Mouse (Mus musculus): ENCODE results near the gene Trip4. TPM values are rescaled to one million over a fixed set of nuclear protein-coding genes. Genes with fewer than 3 reads are reported as not detected.

Gene Trip4
- polyA plus RNA-seq, 1 experiment from 2014 or later, result 17.6 TPM

GRCm38 (mm10) chr9:65812841-65813240, 95.8 kb downstream of the Trip4 start:
- Histone ChIP-seq H3K4me3 (ENCODE audit: low read depth, low read length) (no peak overlapping the region), H3K4me1 (ENCODE audit: insufficient read depth, low read depth, low read length) (peaks cover 8% of the 10 kb centered on the region; the same call in 1 of the 2 replicates), H3K36me3 (ENCODE audit: insufficient read depth, low read length) (no peaks in the 10 kb centered on the region), H3K27ac (ENCODE audit: low read length) (peak overlapping the region; percentile 47; the same call in 1 of the 2 replicates), H3K27me3 (replicated peaks; ENCODE audit: insufficient read depth, low read length) (no peaks in the 10 kb centered on the region), H3K9me3 (ENCODE audit: low read length) (no peaks in the 10 kb centered on the region), H3K4me2 (replicated peaks; ENCODE audit: low read depth, low read length) (no peak overlapping the region), H3K9ac (replicated peaks; ENCODE audit: low read depth) (no peak overlapping the region)
- DNase-seq (ENCODE audit: low spot score) (peak; percentile 55), ATAC-seq (peak; percentile 60)
- no peak for TF ChIP-seq CTCF (IDR thresholded peaks at IDR 0.05)
- no peak for TF ChIP-seq EP300 (IDR thresholded peaks at IDR 0.05)
- WGBS, result 33% methylated on average over 2 of the region's 2 CpGs

- 90% methylated on average over 1 of the region's 1 CpGs for WGBS
- Histone ChIP-seq H3K4me3 (ENCODE audit: low read depth, low read length) (no peak overlapping the region), H3K4me1 (ENCODE audit: insufficient read depth, low read depth, low read length) (peaks cover 8% of the 10 kb centered on the region; the same call in 1 of the 2 replicates), H3K27ac (ENCODE audit: low read length) (no peak overlapping the region), H3K9ac (replicated peaks; ENCODE audit: low read depth) (no peak overlapping the region), H3K4me2 (replicated peaks; ENCODE audit: low read depth, low read length) (no peak overlapping the region), H3K36me3 (ENCODE audit: insufficient read depth, low read length) (no peaks in the 10 kb centered on the region), H3K27me3 (replicated peaks; ENCODE audit: insufficient read depth, low read length) (no peaks in the 10 kb centered on the region), H3K9me3 (ENCODE audit: low read length) (no peaks in the 10 kb centered on the region)
- ATAC-seq (no peak), DNase-seq (ENCODE audit: low spot score) (no peak)
- TF ChIP-seq CTCF (IDR thresholded peaks at IDR 0.05) (no peak), EP300 (IDR thresholded peaks at IDR 0.05) (no peak)
Observed at GRCm38 (mm10) chr9:65811784-65812183, 96.8 kb downstream of the Trip4 start.

- no peaks in the 10 kb centered on the region for H3K27me3 ChIP-seq (replicated peaks; ENCODE audit: insufficient read depth, low read length)
- TF ChIP-seq EP300 (IDR thresholded peaks at IDR 0.05) (no peak), CTCF (IDR thresholded peaks at IDR 0.05) (no peak)
- no peak overlapping the region for H3K4me2 ChIP-seq (replicated peaks; ENCODE audit: low read depth, low read length)
- H3K27ac ChIP-seq (ENCODE audit: low read length), result no peak overlapping the region
- no peaks in the 10 kb centered on the region for H3K9me3 ChIP-seq (ENCODE audit: low read length)
- H3K36me3 ChIP-seq (ENCODE audit: insufficient read depth, low read length), result no peaks in the 10 kb centered on the region
- ATAC-seq (no peak), DNase-seq (ENCODE audit: low spot score) (no peak)
- peaks cover 4% of the 10 kb centered on the region; the same call in 1 of the 2 replicates for H3K4me1 ChIP-seq (ENCODE audit: insufficient read depth, low read depth, low read length)
- no peak overlapping the region for H3K4me3 ChIP-seq (ENCODE audit: low read depth, low read length)
- H3K9ac ChIP-seq (replicated peaks; ENCODE audit: low read depth), result no peak overlapping the region
- 67% methylated on average over 1 of the region's 1 CpGs for WGBS
Observed at GRCm38 (mm10) chr9:65807818-65808217, 100.8 kb downstream of the Trip4 start.

- Histone ChIP-seq H3K27ac (ENCODE audit: low read length) (no peak overlapping the region), H3K9me3 (ENCODE audit: low read length) (no peaks in the 10 kb centered on the region), H3K4me2 (replicated peaks; ENCODE audit: low read depth, low read length) (no peak overlapping the region), H3K4me1 (ENCODE audit: insufficient read depth, low read depth, low read length) (no peaks in the 10 kb centered on the region), H3K27me3 (replicated peaks; ENCODE audit: insufficient read depth, low read length) (no peaks in the 10 kb centered on the region), H3K9ac (replicated peaks; ENCODE audit: low read depth) (no peak overlapping the region), H3K36me3 (ENCODE audit: insufficient read depth, low read length) (no peaks in the 10 kb centered on the region), H3K4me3 (ENCODE audit: low read depth, low read length) (no peak overlapping the region)
- DNase-seq (ENCODE audit: low spot score) (no peak), ATAC-seq (no peak)
- WGBS, result 70% methylated on average over 5 of the region's 5 CpGs
- TF ChIP-seq CTCF (IDR thresholded peaks at IDR 0.05) (no peak), EP300 (IDR thresholded peaks at IDR 0.05) (no peak)
Observed at GRCm38 (mm10) chr9:65807251-65807650, 101.3 kb downstream of the Trip4 start.

GRCm38 (mm10) chr9:65799770-65800169, 108.8 kb downstream of the Trip4 start:
- DNase-seq (ENCODE audit: low spot score) (no peak), ATAC-seq (no peak)
- H3K4me2 ChIP-seq (replicated peaks; ENCODE audit: low read depth, low read length), result no peak overlapping the region
- TF ChIP-seq EP300 (IDR thresholded peaks at IDR 0.05) (no peak), CTCF (IDR thresholded peaks at IDR 0.05) (no peak)
- no peak overlapping the region for H3K27ac ChIP-seq (ENCODE audit: low read length)
- H3K4me1 ChIP-seq (ENCODE audit: insufficient read depth, low read depth, low read length), result no peaks in the 10 kb centered on the region
- 78% methylated on average over 4 of the region's 4 CpGs for WGBS
- no peaks in the 10 kb centered on the region for H3K9me3 ChIP-seq (ENCODE audit: low read length)
- H3K9ac ChIP-seq (replicated peaks; ENCODE audit: low read depth), result no peak overlapping the region
- no peaks in the 10 kb centered on the region for H3K27me3 ChIP-seq (replicated peaks; ENCODE audit: insufficient read depth, low read length)
- H3K4me3 ChIP-seq (ENCODE audit: low read depth, low read length), result no peak overlapping the region
- H3K36me3 ChIP-seq (ENCODE audit: insufficient read depth, low read length), result no peaks in the 10 kb centered on the region

- H3K4me2 ChIP-seq (replicated peaks; ENCODE audit: low read depth, low read length), result no peak overlapping the region
- H3K36me3 ChIP-seq (ENCODE audit: insufficient read depth, low read length), result no peaks in the 10 kb centered on the region
- TF ChIP-seq EP300 (IDR thresholded peaks at IDR 0.05) (no peak), CTCF (IDR thresholded peaks at IDR 0.05) (no peak)
- H3K27ac ChIP-seq (ENCODE audit: low read length), result no peak overlapping the region
- H3K4me3 ChIP-seq (ENCODE audit: low read depth, low read length), result no peak overlapping the region
- no peak for DNase-seq (ENCODE audit: low spot score)
- no peak for ATAC-seq
- H3K9ac ChIP-seq (replicated peaks; ENCODE audit: low read depth), result no peak overlapping the region
- H3K4me1 ChIP-seq (ENCODE audit: insufficient read depth, low read depth, low read length), result peaks cover 9% of the 10 kb centered on the region; the same call in 1 of the 2 replicates
- no peaks in the 10 kb centered on the region for H3K9me3 ChIP-seq (ENCODE audit: low read length)
- 83% methylated on average over 2 of the region's 2 CpGs for WGBS
- H3K27me3 ChIP-seq (replicated peaks; ENCODE audit: insufficient read depth, low read length), result no peaks in the 10 kb centered on the region
Observed at GRCm38 (mm10) chr9:65795651-65796050, 112.9 kb downstream of the Trip4 start.

GRCm38 (mm10) chr9:65794313-65794712, 114.3 kb downstream of the Trip4 start:
- no peak overlapping the region for H3K4me3 ChIP-seq (ENCODE audit: low read depth, low read length)
- no peak overlapping the region for H3K27ac ChIP-seq (ENCODE audit: low read length)
- H3K4me2 ChIP-seq (replicated peaks; ENCODE audit: low read depth, low read length), result no peak overlapping the region
- no peaks in the 10 kb centered on the region for H3K9me3 ChIP-seq (ENCODE audit: low read length)
- no peak for DNase-seq (ENCODE audit: low spot score)
- no peaks in the 10 kb centered on the region for H3K27me3 ChIP-seq (replicated peaks; ENCODE audit: insufficient read depth, low read length)
- no peak for ATAC-seq
- peaks cover 14% of the 10 kb centered on the region; the same call in 1 of the 2 replicates for H3K4me1 ChIP-seq (ENCODE audit: insufficient read depth, low read depth, low read length)
- no peak overlapping the region for H3K9ac ChIP-seq (replicated peaks; ENCODE audit: low read depth)
- WGBS, result 95% methylated on average over 7 of the region's 7 CpGs
- TF ChIP-seq EP300 (IDR thresholded peaks at IDR 0.05) (no peak), CTCF (IDR thresholded peaks at IDR 0.05) (no peak)
- no peaks in the 10 kb centered on the region for H3K36me3 ChIP-seq (ENCODE audit: insufficient read depth, low read length)

Measured in lung, postnatal 0 days (tissue).